Mouse (Mus musculus) c-Kit-negative CD71-positive TER-119-positive erythroid progenitor cells, embryonic 14.5 days (primary cell): ENCODE results near the gene Kcnt1.
"Not testable (repeated sequence)": the region's sequence is repeated elsewhere in the genome, so short reads cannot be mapped to it uniquely, and the experiment has no call there.

Experiments used
- DNase-seq: peaks from one replicate; pipeline ENCODE4 v3.0.0-alpha.2; 2013; ENCODE audit warnings: low read depth, low spot score

Gene Kcnt1

GRCm38 (mm10) chr2:25863337-25864131 is at the start of gene Kcnt1:
Gene Kcnt1, plus strand, starts transcription at chr2:25863734.
- DNase-seq: no peak

GRCm38 (mm10) chr2:25815748-25816147 is 47.8 kb upstream of the Kcnt1 start, which contains the start of gene Glt6d1:
Gene Glt6d1, minus strand, starts transcription at chr2:25815848.
- DNase-seq: not testable (repeated sequence)

- DNase-seq: no peak
Observed at GRCm38 (mm10) chr2:25822806-25823205, 40.7 kb upstream of the Kcnt1 start, which contains the start of gene Lcn9. Gene Lcn9, plus strand, starts transcription at chr2:25823153.

- no peak for DNase-seq
Observed at GRCm38 (mm10) chr2:25824751-25825150, 38.8 kb upstream of the Kcnt1 start.

- no peak for DNase-seq
Observed at GRCm38 (mm10) chr2:25828344-25828947, 35.1 kb upstream of the Kcnt1 start.

GRCm38 (mm10) chr2:25830786-25831185 is 32.7 kb upstream of the Kcnt1 start:
- DNase-seq: no peak

- DNase-seq: peak; percentile 49
Observed at GRCm38 (mm10) chr2:25836291-25836690, 27.2 kb upstream of the Kcnt1 start.

- no peak for DNase-seq
Observed at GRCm38 (mm10) chr2:25842161-25842560, 21.4 kb upstream of the Kcnt1 start.

GRCm38 (mm10) chr2:25842758-25843157 is 20.8 kb upstream of the Kcnt1 start:
- DNase-seq: no peak

GRCm38 (mm10) chr2:25844097-25844496 is 19.4 kb upstream of the Kcnt1 start:
- DNase-seq: no peak

- no peak for DNase-seq
Observed at GRCm38 (mm10) chr2:25846516-25846915, 17.0 kb upstream of the Kcnt1 start.

- DNase-seq: no peak
Observed at GRCm38 (mm10) chr2:25847226-25847625, 16.3 kb upstream of the Kcnt1 start, which contains the start of gene Sohlh1. Gene Sohlh1, minus strand, starts transcription at chr2:25847248.

GRCm38 (mm10) chr2:25850330-25850729 is 13.2 kb upstream of the Kcnt1 start:
- peak; percentile 32 for DNase-seq

GRCm38 (mm10) chr2:25852626-25853025 is 10.9 kb upstream of the Kcnt1 start:
- DNase-seq: no peak

- no peak for DNase-seq
Observed at GRCm38 (mm10) chr2:25853998-25854397, 9.5 kb upstream of the Kcnt1 start.

- DNase-seq: no peak
Observed at GRCm38 (mm10) chr2:25859891-25860290, 3.6 kb upstream of the Kcnt1 start.

GRCm38 (mm10) chr2:25862038-25862437 is 1.5 kb upstream of the Kcnt1 start:
- DNase-seq: no peak

- no peak for DNase-seq
Observed at GRCm38 (mm10) chr2:25862696-25863270, 751 bp upstream of the Kcnt1 start.

GRCm38 (mm10) chr2:25864230-25864629 is 696 bp downstream of the Kcnt1 start:
- no peak for DNase-seq

- no peak for DNase-seq
Observed at GRCm38 (mm10) chr2:25865412-25865811, 1.9 kb downstream of the Kcnt1 start.

GRCm38 (mm10) chr2:25866656-25867055 is 3.1 kb downstream of the Kcnt1 start:
- DNase-seq: no peak

GRCm38 (mm10) chr2:25877250-25877735 is 13.8 kb downstream of the Kcnt1 start:
- no peak for DNase-seq
